ENCODE assay signal across 8 mouse cellular contexts in genomic region chr7:98177071-98177485, GRCm38 (mm10). TPM values are rescaled to one million over a fixed set of nuclear protein-coding genes. Genes with fewer than 3 reads are reported as not detected.
DNase-seq lines count a peak whose midpoint lies in the region; ATAC-seq and TF ChIP-seq lines count a peak whose summit lies in the region.
"Had no signal": no experiment of that assay in that cellular context is flagged by ENCODE, and none has a peak within 500 bp of the region (broad histone marks: within the 10 kb centered on the region; RNA-seq: fewer than 3 reads in every experiment).

No protein-coding gene starts in this region.

- H3K4me2 ChIP-seq in forebrain, postnatal 0 days (ENCODE audit: low read depth): peak overlapping the region; percentile 71
- peak overlapping the region; percentile 94 for H3K4me2 ChIP-seq in liver, embryonic 14.5 days (ENCODE audit: low read depth)

- DNase-seq in forebrain, postnatal 0 days: no peak
- no peak for DNase-seq in liver, embryonic 14.5 days (ENCODE audit: low read depth in 3 of 3, low spot score in 3 of 3)
- peak; percentile 60 for DNase-seq in thymus, postnatal 14 days
- no peak for DNase-seq in layer of hippocampus, adult 18-20 months (ENCODE audit: low spot score in 2 of 2)
- DNase-seq: gastrocnemius, postnatal 14 days had no signal

- peaks cover 94% of the 10 kb centered on the region for H3K4me1 ChIP-seq in megakaryocyte, embryonic 14.5 days
- peaks cover 12% of the 10 kb centered on the region; the same call in 1 of the 2 replicates for H3K4me1 ChIP-seq in forebrain, postnatal 0 days (ENCODE audit: insufficient read depth)
- H3K4me1 ChIP-seq in liver, embryonic 14.5 days (replicated peaks; ENCODE audit: control insufficient read depth in 2 of 2, insufficient read depth in 2 of 2, low read length in 1 of 2): peaks cover 40 to 63% of the 10 kb centered on the region in 2 experiments

- TF ChIP-seq EP300 in liver, embryonic 14.5 days (IDR thresholded peaks at IDR 0.05; ENCODE audit: low read depth): no peak

- 58% methylated on average over 2 of the region's 2 CpGs for WGBS in forebrain, postnatal 0 days
- 23% methylated on average over 2 of the region's 2 CpGs for WGBS in liver, embryonic 14.5 days (ENCODE audit: insufficient replicate concordance)

- TF ChIP-seq CTCF in forebrain, postnatal 0 days (IDR thresholded peaks at IDR 0.05; ENCODE audit: low read depth): no peak
- no peak for TF ChIP-seq CTCF in liver, embryonic 14.5 days (IDR thresholded peaks at IDR 0.05; ENCODE audit: low read depth)

- peak overlapping the region; percentile 99 for H3K4me3 ChIP-seq in megakaryocyte, embryonic 14.5 days (replicated peaks)
- H3K4me3 ChIP-seq in forebrain, postnatal 0 days (ENCODE audit: low read depth, low read length): peak overlapping the region; percentile 73
- H3K4me3 ChIP-seq in liver, embryonic 14.5 days (ENCODE audit: insufficient read depth in 1 of 2, low read depth in 2 of 2, low read length in 2 of 2): peak overlapping the region; percentile 76 to 95

- no peak for ATAC-seq in megakaryocyte, adult 5-6 weeks (ENCODE audit: poor library complexity, severe bottlenecking)
- no peak for ATAC-seq in forebrain, postnatal 0 days
- no peak for ATAC-seq in liver, embryonic 14.5 days (ENCODE audit: insufficient read depth)
- no peak for ATAC-seq in frontal cortex, adult (ENCODE audit: low TSS enrichment)

- peak overlapping the region; percentile 80 for H3K9ac ChIP-seq in forebrain, postnatal 0 days
- peak overlapping the region; percentile 88 for H3K9ac ChIP-seq in liver, embryonic 14.5 days (replicated peaks)

- no peaks in the 10 kb centered on the region for H3K27me3 ChIP-seq in megakaryocyte, embryonic 14.5 days (replicated peaks)
- H3K27me3 ChIP-seq in forebrain, postnatal 0 days (ENCODE audit: insufficient read depth, low read length): no peaks in the 10 kb centered on the region
- no peaks in the 10 kb centered on the region for H3K27me3 ChIP-seq in liver, embryonic 14.5 days (ENCODE audit: control insufficient read depth, insufficient read depth, low read length)

- H3K9me3 ChIP-seq in megakaryocyte, embryonic 14.5 days: no peaks in the 10 kb centered on the region
- H3K9me3 ChIP-seq in forebrain, postnatal 0 days (ENCODE audit: low read length): no peaks in the 10 kb centered on the region
- H3K9me3 ChIP-seq in liver, embryonic 14.5 days (ENCODE audit: control insufficient read depth, low read length): no peaks in the 10 kb centered on the region

- peaks cover 32% of the 10 kb centered on the region for H3K36me3 ChIP-seq in megakaryocyte, embryonic 14.5 days (replicated peaks; ENCODE audit: low read length)
- no peaks in the 10 kb centered on the region for H3K36me3 ChIP-seq in forebrain, postnatal 0 days (ENCODE audit: insufficient read depth)
- no peaks in the 10 kb centered on the region; the same call in 1 of the 2 replicates for H3K36me3 ChIP-seq in liver, embryonic 14.5 days (replicated peaks; ENCODE audit: control insufficient read depth, insufficient read depth, low read depth)

- H3K27ac ChIP-seq in forebrain, postnatal 0 days (ENCODE audit: low read depth, low read length): no peak overlapping the region
- H3K27ac ChIP-seq in liver, embryonic 14.5 days: peak overlapping the region; percentile 96

RNA-seq across cellular contexts. Expression of gene Capn5, which starts 1.0 kb away (rescaled TPM):
- 38.7 and 73.9 TPM in 2 replicates for polyA plus RNA-seq in megakaryocyte, embryonic 14.5 days (2012; ENCODE audit: insufficient read depth, low replicate concordance)
- 1.1 TPM in 2 replicates for total RNA-seq in megakaryocyte, adult 5-6 weeks (2015)
- 0.73 and 0.89 TPM in 2 replicates for total RNA-seq in megakaryocyte, adult 5-6 weeks (2017)
- 35.8 and 39.2 TPM in 2 replicates for total RNA-seq in forebrain, postnatal 0 days (2014; rRNA removed)
- polyA plus RNA-seq in forebrain, postnatal 0 days (2015; fragmentation: Nextera tagmentation; extraction: Ambion mirVana): 21.3 and 22.6 TPM in 2 replicates
- polyA plus RNA-seq in liver, embryonic 14.5 days (2012; rRNA removed): 13.1 and 13.2 TPM in 2 replicates
- 8.9 and 9.8 TPM in 2 replicates for polyA plus RNA-seq in liver, embryonic 14.5 days (2014; fragmentation: Nextera tagmentation; extraction: Ambion mirVana)
- total RNA-seq in layer of hippocampus, adult 18-20 months (2021): 10 to 100 TPM; 43.4 to 47.4 TPM

RNA-seq across cellular contexts. Expression of gene B3gnt6, which starts 22.2 kb away (rescaled TPM):
- not detected in 2 replicates for polyA plus RNA-seq in megakaryocyte, embryonic 14.5 days (2012; ENCODE audit: insufficient read depth, low replicate concordance)
- total RNA-seq in megakaryocyte, adult 5-6 weeks (2015): 0.11 and 0.38 TPM in 2 replicates
- 0.28 and 0.59 TPM in 2 replicates for total RNA-seq in megakaryocyte, adult 5-6 weeks (2017)
- total RNA-seq in forebrain, postnatal 0 days (2014; rRNA removed): 0.08 and 0.19 TPM in 2 replicates
- polyA plus RNA-seq in forebrain, postnatal 0 days (2015; fragmentation: Nextera tagmentation; extraction: Ambion mirVana): 0.26 and 0.63 TPM in 2 replicates
- 0.03 and 0.08 TPM in 2 replicates for polyA plus RNA-seq in liver, embryonic 14.5 days (2012; rRNA removed)
- 0.05 TPM in 1 of 2 replicates, not detected in the other for polyA plus RNA-seq in liver, embryonic 14.5 days (2014; fragmentation: Nextera tagmentation; extraction: Ambion mirVana)
- under 1 TPM; 0.13 to 0.25 TPM for total RNA-seq in layer of hippocampus, adult 18-20 months (2021)
- total RNA-seq: gastrocnemius, postnatal 14 days had no signal

RNA-seq across cellular contexts. Expression of gene Omp, which starts 31.8 kb away (rescaled TPM):
- 0.29 TPM in 1 of 2 replicates, not detected in the other for polyA plus RNA-seq in megakaryocyte, embryonic 14.5 days (2012; ENCODE audit: insufficient read depth, low replicate concordance)
- total RNA-seq in megakaryocyte, adult 5-6 weeks (2015): not detected in 2 replicates
- total RNA-seq in megakaryocyte, adult 5-6 weeks (2017): not detected in 2 replicates
- total RNA-seq in forebrain, postnatal 0 days (2014; rRNA removed): 0.29 and 0.54 TPM in 2 replicates
- polyA plus RNA-seq in forebrain, postnatal 0 days (2015; fragmentation: Nextera tagmentation; extraction: Ambion mirVana): 0.31 and 0.38 TPM in 2 replicates
- 0.61 and 0.63 TPM in 2 replicates for polyA plus RNA-seq in liver, embryonic 14.5 days (2012; rRNA removed)
- 0.24 and 0.44 TPM in 2 replicates for polyA plus RNA-seq in liver, embryonic 14.5 days (2014; fragmentation: Nextera tagmentation; extraction: Ambion mirVana)
- 1 to 10 TPM; 1.1 to 1.2 TPM for total RNA-seq in layer of hippocampus, adult 18-20 months (2021)

RNA-seq across cellular contexts. Expression of gene Myo7a, which starts 57.8 kb away (rescaled TPM):
- polyA plus RNA-seq in megakaryocyte, embryonic 14.5 days (2012; ENCODE audit: insufficient read depth, low replicate concordance): 37.5 and 149 TPM in 2 replicates
- total RNA-seq in megakaryocyte, adult 5-6 weeks (2015): 7.3 and 8.4 TPM in 2 replicates
- 12.7 and 13.9 TPM in 2 replicates for total RNA-seq in megakaryocyte, adult 5-6 weeks (2017)
- total RNA-seq in forebrain, postnatal 0 days (2014; rRNA removed): 37.4 and 47.3 TPM in 2 replicates
- polyA plus RNA-seq in forebrain, postnatal 0 days (2015; fragmentation: Nextera tagmentation; extraction: Ambion mirVana): 5.7 and 11.1 TPM in 2 replicates
- 10.3 and 10.4 TPM in 2 replicates for polyA plus RNA-seq in liver, embryonic 14.5 days (2012; rRNA removed)
- polyA plus RNA-seq in liver, embryonic 14.5 days (2014; fragmentation: Nextera tagmentation; extraction: Ambion mirVana): 6.6 and 7.3 TPM in 2 replicates
- 10 to 100 TPM; 10.0 to 14.5 TPM for total RNA-seq in layer of hippocampus, adult 18-20 months (2021)

Comparison
In these comparisons a context has a peak if more than half of its experiments do, and no peak if none do; other contexts are left out.
1. RNA of gene Capn5, which starts 1.0 kb away (total RNA-seq): 43.4 to 47.4 TPM in layer of hippocampus, adult 18-20 months and 35.8 to 39.2 TPM in forebrain, postnatal 0 days; 0.73 to 1.1 TPM in megakaryocyte, adult 5-6 weeks; every median in the first group is over 10 times any median in the second.
2. Peak in every context shown above with its lines, with median percentiles within 50 percentile points of each other: H3K4me3 ChIP-seq.